Mouse (Mus musculus) olfactory bulb, adult 2 months (tissue): Measurements from ENCODE around the gene Amer2. TPM values are rescaled to one million over a fixed set of nuclear protein-coding genes. Genes with fewer than 3 reads are reported as not detected.

Experiments
- H3K27ac ChIP-seq: fragments of 200-500 bp; 2 replicates; pipeline ENCODE4 v1.5.1; 2012; ENCODE audit warnings: low read depth, low read length; ENCODE audit not compliant: insufficient read depth
- H3K4me1 ChIP-seq: fragments of 200-500 bp; 2 replicates; pipeline ENCODE4 v1.6.1; 2012; ENCODE audit warnings: low read length; ENCODE audit not compliant: control insufficient read depth, insufficient read depth
- H3K4me3 ChIP-seq: fragments of 200-500 bp; 2 replicates; pipeline ENCODE4 v1.5.1; 2012; ENCODE audit warnings: mild to moderate bottlenecking, low read depth, low read length, moderate library complexity; ENCODE audit not compliant: insufficient read depth
- CTCF ChIP-seq: fragments of 200-500 bp; IDR thresholded peaks from 2 replicates; pipeline ENCODE4 v1.5.1; 2012; ENCODE audit warnings: low read depth, mild to moderate bottlenecking, low read length, moderate library complexity; ENCODE audit not compliant: insufficient read depth
- POLR2A ChIP-seq: fragments of 200-500 bp; IDR thresholded peaks from 2 replicates; pipeline ENCODE4 v1.6.1; 2012; ENCODE audit warnings: mild to moderate bottlenecking, low read depth, low read length, moderate library complexity; ENCODE audit not compliant: insufficient read depth
- WGBS: fragments of 180-500 bp; shearing (Covaris S2); methylation state at CpG from one replicate; pipeline ENCODE4 v1.1.7; 2018; 5-methylcytosine and 5-hydroxymethylcytosine counted together
- polyA plus RNA-seq: library from polyadenylated mRNA; stranded (reverse); fragments of >200 nt; gene quantifications from 2 replicates; pipeline ENCODE4 v1.2.4, GENCODE M21; 2012; ENCODE audit warnings: low replicate concordance; ENCODE audit not compliant: missing spikeins, insufficient read depth, insufficient read length

The Amer2 gene
- polyA plus RNA-seq, 1 experiment = not detected

DNA sequence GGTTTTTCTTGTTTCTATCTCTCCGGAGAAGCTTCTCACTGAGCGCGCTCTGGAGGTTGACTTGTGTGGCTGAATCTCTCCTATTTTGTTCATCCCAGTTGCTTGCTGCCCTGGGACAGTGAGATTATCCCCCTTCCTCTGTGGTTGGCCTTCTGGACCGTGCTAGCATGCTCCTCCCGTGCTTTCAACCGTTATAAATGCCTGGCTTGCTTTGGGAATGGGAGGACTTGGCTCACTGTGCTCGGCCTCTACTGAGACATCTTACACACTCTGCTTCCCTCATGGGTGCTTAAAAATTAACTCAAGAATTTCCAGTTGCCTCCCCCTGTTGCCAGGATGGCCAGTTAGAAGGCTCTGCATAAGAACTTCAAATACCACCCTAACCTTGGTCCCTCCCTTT lies 10.8 kb downstream of the Amer2 start:
- H3K4me1 ChIP-seq = peaks cover 15% of the 10 kb centered on the region
- TF ChIP-seq POLR2A (no peak), CTCF (no peak)
- 45% methylated on average over 7 of the region's 7 CpGs for WGBS
- H3K27ac ChIP-seq = no peak overlapping the region
- peak overlapping the region; percentile 18 for H3K4me3 ChIP-seq

DNA sequence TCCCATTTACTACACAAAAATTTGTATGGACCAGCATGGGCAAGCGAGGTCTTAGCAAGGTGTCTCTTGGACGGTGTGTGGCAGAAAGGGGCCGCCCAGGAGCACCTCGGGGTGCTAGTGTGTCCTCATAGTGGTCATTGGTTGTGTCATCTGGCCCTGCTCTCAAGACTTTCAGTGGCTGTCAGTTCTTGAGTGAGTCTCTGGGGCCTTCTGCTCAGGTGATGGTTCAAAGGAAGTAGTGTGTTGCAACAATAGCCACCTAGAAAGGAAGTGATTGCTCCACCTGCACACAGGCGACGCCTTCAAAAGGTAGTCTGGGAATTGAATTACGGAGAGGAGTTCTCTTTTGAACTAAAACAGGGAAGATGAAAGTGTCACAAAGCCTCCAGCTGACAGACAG lies 11.2 kb downstream of the Amer2 start:
- H3K4me3 ChIP-seq = no peak overlapping the region
- H3K27ac ChIP-seq = no peak overlapping the region
- H3K4me1 ChIP-seq = peaks cover 15% of the 10 kb centered on the region
- no peak for TF ChIP-seq POLR2A
- no peak for TF ChIP-seq CTCF
- WGBS = 88% methylated on average over 7 of the region's 7 CpGs

DNA sequence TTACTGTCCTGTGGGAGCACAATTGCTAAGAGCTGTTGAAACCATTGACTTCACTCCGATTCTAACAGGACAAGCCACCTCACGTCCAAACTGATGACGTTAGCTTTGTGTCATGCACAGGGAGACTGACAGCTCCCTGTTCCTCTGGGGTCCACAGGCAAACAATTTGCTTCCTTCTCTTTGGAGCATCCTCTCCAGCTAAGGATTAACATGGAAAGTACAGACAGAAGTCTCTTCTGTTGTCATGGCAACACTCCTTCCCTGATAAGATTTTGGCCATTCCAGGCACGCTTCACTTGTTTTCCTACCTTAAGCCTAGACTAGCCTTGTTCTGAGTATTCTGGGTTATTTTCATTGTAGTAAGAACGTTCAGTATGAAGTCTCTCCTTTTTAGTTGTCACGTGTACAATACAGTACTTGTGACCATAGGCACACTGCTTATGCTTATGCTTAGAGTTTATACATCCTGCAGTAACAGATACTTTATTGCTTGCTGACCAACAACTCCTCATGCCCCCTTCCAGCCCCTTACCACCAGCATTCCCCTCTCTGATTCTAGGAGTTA lies 12.1 kb downstream of the Amer2 start:
- Histone ChIP-seq H3K27ac (peak overlapping the region; percentile 15; the same call in 1 of the 2 replicates), H3K4me1 (peaks cover 10% of the 10 kb centered on the region), H3K4me3 (no peak overlapping the region)
- TF ChIP-seq POLR2A (no peak), CTCF (no peak)
- 36% methylated on average over 6 of the region's 6 CpGs for WGBS

DNA sequence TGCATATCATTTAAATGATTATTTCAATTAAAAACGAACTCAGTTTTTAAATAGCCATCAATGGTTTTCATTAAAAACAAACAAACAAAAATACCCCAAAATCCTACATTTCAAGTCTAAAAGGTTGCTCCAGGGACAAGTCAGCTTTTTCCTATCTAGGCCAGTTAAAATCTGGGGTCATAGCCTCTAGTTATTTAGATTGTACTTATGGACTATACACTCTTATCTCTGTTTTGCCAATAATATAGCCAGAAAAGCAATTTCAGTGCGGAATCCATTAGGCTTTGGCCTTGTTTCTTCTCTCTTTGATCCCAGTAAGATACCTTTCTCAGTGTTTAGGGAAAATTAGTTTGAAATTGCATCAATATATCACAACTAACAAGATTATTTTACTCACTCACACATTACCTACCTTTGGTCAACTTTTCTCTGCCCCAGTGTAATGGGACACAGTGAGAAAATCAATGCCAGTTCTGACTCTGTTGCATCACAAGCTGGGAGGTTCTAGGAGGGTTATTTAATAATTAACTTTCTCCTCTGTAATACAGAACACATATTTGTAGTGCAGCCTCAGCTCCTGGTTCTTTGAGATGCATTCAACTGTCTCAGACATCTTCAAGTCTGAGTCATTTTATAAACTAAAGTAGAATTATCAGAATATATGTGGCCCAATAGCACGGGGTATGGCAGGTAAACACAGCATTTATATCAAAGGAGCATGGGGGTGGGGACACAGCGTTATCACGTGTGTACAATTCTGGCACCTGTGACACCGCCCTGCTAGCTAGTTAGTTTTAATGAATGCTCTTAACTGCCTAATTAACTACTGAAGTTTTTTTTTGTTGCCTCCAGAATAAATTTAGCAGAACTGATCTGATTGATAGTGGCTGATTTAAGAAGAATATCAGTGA lies 13.8 kb downstream of the Amer2 start:
- Histone ChIP-seq H3K4me1 (peaks cover 10% of the 10 kb centered on the region), H3K27ac (no peak overlapping the region), H3K4me3 (no peak overlapping the region)
- 46% methylated on average over 6 of the region's 6 CpGs for WGBS
- TF ChIP-seq CTCF (no peak), POLR2A (no peak)

DNA sequence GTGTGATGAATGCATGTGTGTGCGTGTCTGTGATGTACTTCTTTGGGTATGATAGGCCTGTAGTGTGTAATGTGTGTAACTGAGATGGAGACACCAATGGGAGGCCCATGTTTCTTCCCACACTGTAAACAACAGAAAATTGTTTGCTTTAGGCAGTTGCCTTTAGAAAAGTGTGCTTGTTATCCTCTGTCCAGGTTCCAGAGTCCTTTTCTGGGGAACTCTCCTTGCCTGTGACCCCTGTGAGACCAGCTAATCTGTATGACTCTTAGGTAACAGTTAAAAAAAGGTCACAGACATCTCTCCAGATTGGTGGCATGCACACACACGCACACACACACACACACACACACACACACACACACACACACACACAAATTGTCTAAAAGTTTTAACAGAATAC lies 15.3 kb downstream of the Amer2 start:
- WGBS = 90% methylated on average over 2 of the region's 2 CpGs
- Histone ChIP-seq H3K4me3 (no peak overlapping the region), H3K27ac (no peak overlapping the region), H3K4me1 (peaks cover 10% of the 10 kb centered on the region)
- TF ChIP-seq POLR2A (no peak), CTCF (no peak)

DNA sequence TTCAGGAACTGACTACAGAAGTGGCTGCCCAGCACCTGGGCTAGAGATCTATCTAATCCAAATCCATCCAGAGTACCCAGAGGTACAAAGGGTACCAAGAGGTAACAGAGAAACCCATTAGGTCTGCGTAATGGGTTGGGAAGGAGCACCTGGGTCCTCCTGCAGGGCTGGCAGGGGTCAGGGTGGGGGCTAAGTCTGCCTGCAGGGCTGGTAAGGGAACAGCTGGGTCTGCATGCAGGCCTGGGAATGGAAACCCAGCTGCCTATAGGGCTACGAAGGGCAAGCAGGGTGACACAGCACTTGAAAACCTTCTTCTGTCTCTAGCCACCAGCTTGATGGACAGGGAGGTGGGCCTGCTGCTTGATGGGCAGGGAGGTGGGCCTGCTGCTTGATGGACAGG lies 19.1 kb downstream of the Amer2 start:
- no peaks in the 10 kb centered on the region; the same call in 1 of the 2 replicates for H3K4me1 ChIP-seq
- TF ChIP-seq CTCF = no peak
- TF ChIP-seq POLR2A = no peak
- WGBS = 80% methylated on average over 2 of the region's 2 CpGs
- no peak overlapping the region for H3K4me3 ChIP-seq
- no peak overlapping the region for H3K27ac ChIP-seq

DNA sequence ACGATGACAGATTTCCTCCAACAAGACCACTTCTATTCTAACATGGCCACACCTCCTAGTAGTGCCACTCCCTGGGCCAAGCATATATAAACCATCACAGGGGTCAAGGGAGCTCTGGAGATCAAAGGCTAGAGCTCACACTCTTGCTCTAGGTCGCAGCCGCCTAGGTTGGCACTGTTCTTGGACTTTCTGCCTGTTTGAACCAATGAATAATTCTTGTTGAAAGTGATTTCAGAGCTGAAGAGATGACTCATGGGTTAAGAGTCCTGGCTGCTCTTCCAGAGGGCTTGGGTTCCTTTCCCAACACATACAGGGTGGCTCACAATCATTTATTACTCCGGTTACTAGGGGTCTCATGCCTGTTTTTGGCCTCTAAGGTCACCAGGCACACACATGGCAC lies 24.3 kb downstream of the Amer2 start:
- H3K4me3 ChIP-seq = no peak overlapping the region
- WGBS = 84% methylated on average over 4 of the region's 4 CpGs
- no peak for TF ChIP-seq POLR2A
- no peak for TF ChIP-seq CTCF

DNA sequence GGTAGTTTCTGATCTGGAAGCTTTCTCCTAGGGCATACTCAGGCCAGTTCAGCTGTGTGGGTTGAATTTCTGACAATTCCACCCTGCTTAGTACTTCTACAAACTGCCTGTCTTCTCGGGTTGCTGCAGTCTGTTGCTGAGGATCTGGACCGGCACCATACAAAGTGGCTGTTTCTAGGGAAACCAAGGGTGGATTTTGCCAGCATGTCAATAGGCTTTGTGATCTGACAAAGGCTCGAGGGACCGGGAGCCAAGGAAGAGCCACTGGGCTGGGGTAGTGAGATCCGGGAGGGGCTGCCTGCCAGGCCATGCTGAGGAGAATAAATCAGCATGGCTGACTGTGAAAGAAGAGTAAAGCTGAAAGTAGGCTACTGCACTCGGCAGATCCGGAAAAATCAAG lies 25.8 kb downstream of the Amer2 start:
- no peak overlapping the region for H3K27ac ChIP-seq
- no peak overlapping the region for H3K4me3 ChIP-seq
- no peak for TF ChIP-seq CTCF
- no peak for TF ChIP-seq POLR2A
- WGBS = 31% methylated on average over 7 of the region's 7 CpGs
- peaks cover 2% of the 10 kb centered on the region; the same call in 1 of the 2 replicates for H3K4me1 ChIP-seq

More for the DNA sequence above, 24.3 kb downstream of the Amer2 start:
- Histone ChIP-seq H3K4me1 (peaks cover 2% of the 10 kb centered on the region), H3K27ac (no peak overlapping the region)

DNA sequence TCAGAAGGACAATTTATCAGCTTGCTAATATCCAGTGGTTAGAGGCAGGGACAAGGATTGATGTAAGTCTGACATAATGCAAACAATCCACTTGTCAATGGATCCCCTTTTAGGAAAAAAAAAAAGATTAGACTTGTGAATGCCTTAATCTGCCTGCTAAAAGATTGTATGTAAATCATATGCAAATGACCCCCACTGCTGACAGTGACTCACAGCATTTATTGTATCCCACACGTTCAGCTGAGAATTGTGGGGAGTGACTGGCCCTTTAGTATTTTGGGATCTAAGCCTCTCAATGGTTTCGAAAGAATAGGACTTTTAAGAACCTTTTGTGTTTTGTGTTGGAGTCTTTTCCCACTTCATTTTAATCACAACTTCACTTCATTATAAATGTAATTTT lies 30.2 kb downstream of the Amer2 start:
- H3K4me3 ChIP-seq = no peak overlapping the region
- H3K4me1 ChIP-seq = peaks cover 16% of the 10 kb centered on the region
- H3K27ac ChIP-seq = no peak overlapping the region

DNA sequence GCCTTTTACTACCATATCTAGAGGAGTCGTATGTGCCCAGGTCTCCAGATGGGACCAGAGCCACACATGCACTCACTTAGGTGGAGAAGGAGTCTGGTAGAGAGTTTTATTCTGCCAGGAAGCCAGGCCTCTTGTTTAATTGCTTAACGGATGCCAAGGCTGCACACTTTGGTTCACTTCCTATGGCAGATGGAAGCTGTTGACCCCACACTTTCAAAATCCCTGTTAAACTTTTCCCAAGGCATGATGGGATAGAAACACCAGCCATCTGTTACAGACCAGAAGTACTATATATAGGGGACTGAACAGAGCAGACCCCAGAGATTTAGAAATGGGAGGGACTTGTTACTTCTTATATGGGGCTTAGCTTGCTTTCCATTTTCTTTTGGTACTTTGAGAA lies 32.8 kb downstream of the Amer2 start:
- Histone ChIP-seq H3K4me1 (peaks cover 25% of the 10 kb centered on the region), H3K4me3 (no peak overlapping the region), H3K27ac (no peak overlapping the region)
- TF ChIP-seq POLR2A = no peak
- TF ChIP-seq CTCF = no peak
- 78% methylated on average over 2 of the region's 2 CpGs for WGBS

More for the DNA sequence above, 30.2 kb downstream of the Amer2 start:
- TF ChIP-seq CTCF (no peak), POLR2A (no peak)
- 40% methylated on average over 2 of the region's 2 CpGs for WGBS
